Mouse (Mus musculus): ENCODE measurements around the gene Pus3.

Gene Pus3

DNA sequence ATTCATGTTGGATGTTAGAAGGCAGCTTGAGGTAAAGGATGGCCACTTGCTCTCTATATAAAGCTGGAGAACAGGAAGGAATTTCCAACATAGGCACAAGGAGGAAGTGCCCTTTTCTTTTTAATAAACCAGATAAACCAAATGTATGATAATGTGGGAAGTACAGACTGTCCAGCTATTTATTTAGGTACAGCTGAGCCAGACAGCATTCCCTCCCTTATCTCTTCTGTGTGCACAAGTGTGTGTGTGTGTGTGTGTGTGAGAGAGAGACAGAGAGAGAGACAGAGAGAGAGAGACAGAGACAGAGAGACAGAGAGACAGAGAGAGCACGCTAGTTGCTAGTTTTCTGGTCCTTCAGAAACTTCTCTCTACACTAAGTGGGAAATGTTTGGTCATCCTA lies 53.4 kb downstream of the Pus3 start, which contains the start of gene Pate4:
TSS of gene Pate4 (minus strand) at position 101 of the 400 bp plus-strand sequence.
- in situ Hi-C loops (cut with MboI; ENCODE audit: unreplicated experiment in 2 of 2): loop anchor here (5.0 to 10.0 kb wide), 2 partner anchors 77 to 80 kb away; no protein-coding TSS in a partner anchor

DNA sequence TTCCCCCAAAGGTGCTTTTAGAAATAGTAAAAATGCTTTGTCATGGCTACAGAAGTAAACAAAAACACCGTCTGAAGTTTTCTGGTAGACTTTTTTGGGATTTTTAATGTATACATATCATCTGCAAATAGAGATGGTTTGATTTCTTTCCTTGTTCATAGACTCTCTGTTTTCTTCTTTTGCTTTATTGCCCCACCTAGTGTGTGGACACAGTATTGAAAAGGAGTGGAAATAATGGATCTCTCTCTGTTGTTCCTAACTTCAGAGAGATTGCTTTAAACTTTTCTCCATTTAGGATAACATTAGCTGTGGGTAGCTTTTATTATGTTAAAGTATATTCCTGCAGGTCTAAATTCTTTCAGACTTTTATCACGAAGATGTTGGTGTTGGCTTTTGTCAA lies 55.6 kb downstream of the Pus3 start:
- in situ Hi-C loops (cut with MboI; ENCODE audit: unreplicated experiment in 2 of 2): loop anchor here (5.0 to 10.0 kb wide), 2 partner anchors 79 to 82 kb away; no protein-coding TSS in a partner anchor

DNA sequence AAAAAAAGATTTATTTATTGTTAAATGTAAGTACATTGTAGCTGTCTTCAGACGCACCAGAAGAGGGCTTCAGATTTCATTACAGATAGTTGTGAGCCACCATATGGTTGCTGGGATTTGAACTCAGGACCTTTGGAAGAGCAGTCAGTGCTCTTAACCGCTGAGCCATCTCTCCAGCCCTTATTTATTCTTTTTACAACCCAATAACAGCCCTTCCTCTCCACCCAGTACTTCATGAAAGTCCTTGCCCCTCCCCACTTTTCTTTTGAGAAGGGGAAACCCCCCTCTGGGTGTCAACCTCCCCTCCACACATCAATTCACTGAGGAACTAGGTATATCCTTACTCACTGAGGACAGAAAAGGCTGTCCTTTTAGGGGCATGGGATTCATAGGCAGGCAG lies 58.4 kb downstream of the Pus3 start:
- in situ Hi-C loops (cut with MboI; ENCODE audit: unreplicated experiment in 2 of 2): loop anchor here (5.0 to 10.0 kb wide), 2 partner anchors 82 to 334 kb away; no protein-coding TSS in a partner anchor
